Mouse (Mus musculus) intestine, embryonic 15.5 days (tissue): Measurements from ENCODE around the gene Pygm. TPM values are rescaled to one million over a fixed set of nuclear protein-coding genes. Genes with fewer than 3 reads are reported as not detected.

Experiments
- ATAC-seq: fragments of 200-750 bp; cut with Nextera tagmentation; 2 replicates; pipeline ENCODE4 v1.8.0; 2017; ENCODE audit warnings: moderate TSS enrichment, moderate library complexity
- H3K27ac ChIP-seq: fragments of 300-500 bp; sonication (generic); 2 replicates; pipeline ENCODE4 v1.5.1; 2015; ENCODE audit warnings: mild to moderate bottlenecking, inconsistent platforms
- H3K27me3 ChIP-seq: fragments of 300-500 bp; sonication (generic); replicated peaks from 2 replicates; pipeline ENCODE4 v1.6.1; 2015; ENCODE audit warnings: inconsistent platforms
- H3K36me3 ChIP-seq: fragments of 300-500 bp; sonication (generic); 2 replicates; pipeline ENCODE4 v1.6.1; 2015; ENCODE audit warnings: inconsistent platforms
- H3K4me1 ChIP-seq: fragments of 300-500 bp; sonication (generic); replicated peaks from 2 replicates; pipeline ENCODE4 v1.6.1; 2015; ENCODE audit warnings: inconsistent platforms
- H3K4me2 ChIP-seq: fragments of 300-500 bp; sonication (generic); replicated peaks from 2 replicates; pipeline ENCODE4 v1.6.1; 2015; ENCODE audit warnings: mild to moderate bottlenecking, inconsistent platforms
- H3K4me3 ChIP-seq: fragments of 300-500 bp; sonication (generic); replicated peaks from 2 replicates; pipeline ENCODE4 v1.5.1; 2015; ENCODE audit warnings: inconsistent platforms
- H3K9ac ChIP-seq: fragments of 300-500 bp; sonication (generic); 2 replicates; pipeline ENCODE4 v1.6.1; 2015; ENCODE audit warnings: inconsistent platforms
- H3K9me3 ChIP-seq: fragments of 300-500 bp; sonication (generic); 2 replicates; pipeline ENCODE4 v1.6.1; 2016; ENCODE audit warnings: inconsistent platforms
- WGBS: fragments of 180-500 bp; shearing (Covaris S2); methylation state at CpG from one replicate; pipeline ENCODE4 v1.1.7; 2015; 5-methylcytosine and 5-hydroxymethylcytosine counted together
- polyA plus RNA-seq: library from polyadenylated mRNA; unstranded; fragments of >200 nt; fragmentation: Nextera tagmentation; extraction: Ambion mirVana; gene quantifications from 2 replicates; pipeline ENCODE4 v1.2.1, GENCODE M21; 2015

Gene Pygm
- 6.1 and 6.3 TPM in 2 replicates for polyA plus RNA-seq

DNA sequence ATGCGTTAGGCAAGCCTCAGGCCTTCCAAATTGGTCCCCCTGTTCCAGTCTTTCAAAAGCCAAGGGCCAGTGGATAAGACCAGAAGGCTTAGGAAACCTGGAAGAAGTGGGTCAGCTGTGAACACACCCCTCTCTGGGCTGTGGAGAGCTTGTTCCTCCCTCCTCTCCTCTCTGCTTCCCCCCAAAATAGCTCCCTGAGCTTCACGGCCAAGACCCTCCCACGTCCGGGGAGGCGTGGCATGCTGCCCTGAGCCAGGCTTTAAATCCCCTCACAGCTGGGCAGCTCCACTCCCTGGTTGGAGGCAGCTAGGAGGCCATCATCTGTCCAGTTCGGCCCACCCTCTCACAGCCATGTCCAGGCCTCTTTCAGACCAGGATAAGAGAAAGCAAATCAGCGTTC, at the start of gene Pygm:
Pygm (plus strand) TSS at position 272 of the 400 bp plus-strand sequence.
- peak within 1 kb of the TSS; percentile 17; the same call in 1 of the 2 replicates for H3K4me2 ChIP-seq
- peaks cover 12% of the 10 kb centered on the region for H3K4me1 ChIP-seq
- no peak within 1 kb of the TSS for H3K9ac ChIP-seq
- H3K36me3 ChIP-seq, result no peaks in the 10 kb centered on the region
- WGBS, result 23% methylated on average over 7 of the region's 7 CpGs
- peak; percentile 40; the same call in 1 of the 2 replicates for ATAC-seq
- no peak within 1 kb of the TSS for H3K4me3 ChIP-seq
- 0 out of 2 replicates have a peak within 1 kb of the TSS, but pooled peaks have one; percentile 22 for H3K27ac ChIP-seq
- no peaks in the 10 kb centered on the region for H3K27me3 ChIP-seq
- H3K9me3 ChIP-seq, result no peaks in the 10 kb centered on the region

DNA sequence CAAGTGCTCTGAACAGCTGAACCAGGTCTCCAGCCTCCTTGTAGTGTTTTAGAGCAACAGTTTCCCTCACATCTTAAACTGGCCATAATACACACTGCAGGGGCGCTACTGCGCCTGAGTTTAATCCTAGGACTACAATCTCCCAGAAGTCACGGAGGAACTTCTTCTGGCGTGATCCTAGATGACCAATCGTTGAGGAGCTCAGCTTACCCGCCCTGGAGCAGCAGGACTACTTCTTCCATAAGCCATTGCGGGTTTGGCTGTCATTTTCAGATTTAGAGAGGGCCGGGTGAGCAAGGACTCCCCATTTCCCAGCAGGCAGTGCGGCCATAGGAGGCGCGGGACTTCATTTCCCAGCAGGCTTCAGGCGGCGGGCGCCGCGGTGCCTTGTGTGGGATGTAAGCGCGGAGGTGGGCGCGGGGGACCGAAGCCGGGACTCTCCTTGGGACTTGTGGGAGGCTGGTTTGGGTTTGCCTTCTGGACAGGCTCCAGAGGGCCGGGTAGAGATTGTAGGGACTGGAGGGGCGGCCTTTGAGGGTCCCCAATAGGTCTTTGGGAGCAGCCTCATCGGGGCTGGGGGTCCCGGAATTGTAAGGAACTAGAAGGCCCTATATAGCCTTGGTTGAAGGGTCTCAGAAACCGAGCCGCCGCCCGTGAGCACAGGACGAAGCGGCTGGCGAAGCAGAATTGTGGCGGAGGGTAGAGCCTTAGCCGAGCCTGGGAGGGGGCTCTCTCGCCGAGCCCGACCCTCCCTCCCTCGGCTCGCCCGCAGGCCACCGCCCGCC, 49.3 kb upstream of the Pygm start, which contains the start of gene Men1:
Men1 (plus strand) TSS at position 307 of the 785 bp plus-strand sequence.
- peak within 1 kb of the TSS; percentile 89 for H3K4me3 ChIP-seq
- no peaks in the 10 kb centered on the region for H3K27me3 ChIP-seq
- under 1% methylated on average over 43 of the region's 43 CpGs for WGBS
- H3K27ac ChIP-seq, result peak within 1 kb of the TSS; percentile 80
- H3K9me3 ChIP-seq, result no peaks in the 10 kb centered on the region
- peaks cover 29% of the 10 kb centered on the region for H3K36me3 ChIP-seq
- peak within 1 kb of the TSS; percentile 91 for H3K9ac ChIP-seq
- peak within 1 kb of the TSS; percentile 76 for H3K4me2 ChIP-seq
- H3K4me1 ChIP-seq, result peaks cover 30% of the 10 kb centered on the region
- ATAC-seq, result peak; percentile 95

- WGBS, result under 1% methylated on average over 25 of the region's 25 CpGs
- Histone ChIP-seq H3K27me3 (no peaks in the 10 kb centered on the region), H3K9me3 (no peaks in the 10 kb centered on the region), H3K27ac (peak overlapping the region; percentile 78), H3K4me1 (peaks cover 35% of the 10 kb centered on the region), H3K9ac (peak overlapping the region; percentile 91), H3K4me2 (peak overlapping the region; percentile 76), H3K4me3 (peak overlapping the region; percentile 89), H3K36me3 (peaks cover 32% of the 10 kb centered on the region)
- ATAC-seq, result peak; percentile 37
Measured at GRCm38 (mm10) chr19:6335458-6335827, 48.8 kb upstream of the Pygm start.

- Histone ChIP-seq H3K4me3 (peak overlapping the region; percentile 89; the same call in 1 of the 2 replicates), H3K4me1 (peaks cover 41% of the 10 kb centered on the region), H3K27me3 (no peaks in the 10 kb centered on the region), H3K9ac (peak overlapping the region; percentile 91; the same call in 1 of the 2 replicates), H3K9me3 (no peaks in the 10 kb centered on the region), H3K4me2 (peak overlapping the region; percentile 76), H3K36me3 (peaks cover 32% of the 10 kb centered on the region), H3K27ac (no peak overlapping the region)
- WGBS, result 89% methylated on average over 10 of the region's 10 CpGs
- ATAC-seq, result no peak
Measured at GRCm38 (mm10) chr19:6336920-6337319, 47.3 kb upstream of the Pygm start.

DNA sequence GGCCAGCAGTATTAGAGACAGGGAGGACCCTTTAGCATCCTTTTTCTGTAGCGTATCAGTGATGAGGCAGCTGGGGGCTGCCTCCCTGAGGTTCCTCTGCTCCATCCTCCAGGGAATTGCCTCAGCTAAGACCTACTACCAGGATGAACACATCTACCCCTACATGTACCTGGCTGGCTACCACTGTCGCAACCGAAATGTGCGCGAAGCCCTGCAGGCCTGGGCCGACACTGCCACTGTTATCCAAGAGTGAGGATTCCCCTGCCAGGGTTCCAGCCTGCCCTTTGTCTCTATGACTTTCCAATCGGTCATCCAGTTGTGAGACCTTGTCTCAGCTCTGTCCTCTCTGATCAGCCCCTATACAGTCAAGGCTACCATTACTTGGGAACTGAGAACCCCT, 46.0 kb upstream of the Pygm start:
- WGBS, result 96% methylated on average over 7 of the region's 7 CpGs
- Histone ChIP-seq H3K27ac (no peak overlapping the region), H3K9me3 (no peaks in the 10 kb centered on the region), H3K27me3 (no peaks in the 10 kb centered on the region), H3K4me3 (no peak overlapping the region; the same call in 1 of the 2 replicates), H3K4me1 (peaks cover 42% of the 10 kb centered on the region), H3K4me2 (no peak overlapping the region), H3K9ac (no peak overlapping the region), H3K36me3 (peaks cover 32% of the 10 kb centered on the region)
- no peak for ATAC-seq

DNA sequence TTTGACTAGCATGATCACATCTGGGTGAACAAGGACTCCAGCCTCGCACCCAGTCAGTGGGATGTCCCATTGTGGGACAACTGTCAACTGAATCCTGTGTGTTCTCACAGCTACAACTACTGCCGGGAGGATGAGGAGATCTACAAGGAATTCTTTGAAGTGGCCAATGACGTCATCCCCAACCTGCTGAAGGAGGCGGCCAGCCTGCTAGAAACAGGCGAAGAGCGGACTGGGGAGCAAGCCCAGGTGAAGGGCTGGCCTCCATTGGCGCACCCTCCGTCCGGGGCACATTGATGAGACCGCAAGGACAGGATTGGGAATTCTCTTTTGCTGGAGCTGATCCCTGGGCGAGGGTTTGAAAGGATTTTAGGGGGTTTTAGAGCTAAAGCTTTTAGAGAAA, 45.5 kb upstream of the Pygm start:
- no peak for ATAC-seq
- H3K36me3 ChIP-seq, result peaks cover 32% of the 10 kb centered on the region
- H3K27me3 ChIP-seq, result no peaks in the 10 kb centered on the region
- H3K27ac ChIP-seq, result no peak overlapping the region
- 89% methylated on average over 11 of the region's 11 CpGs for WGBS
- H3K4me3 ChIP-seq, result no peak overlapping the region
- H3K4me1 ChIP-seq, result peaks cover 42% of the 10 kb centered on the region
- H3K4me2 ChIP-seq, result no peak overlapping the region
- no peaks in the 10 kb centered on the region for H3K9me3 ChIP-seq
- H3K9ac ChIP-seq, result no peak overlapping the region

DNA sequence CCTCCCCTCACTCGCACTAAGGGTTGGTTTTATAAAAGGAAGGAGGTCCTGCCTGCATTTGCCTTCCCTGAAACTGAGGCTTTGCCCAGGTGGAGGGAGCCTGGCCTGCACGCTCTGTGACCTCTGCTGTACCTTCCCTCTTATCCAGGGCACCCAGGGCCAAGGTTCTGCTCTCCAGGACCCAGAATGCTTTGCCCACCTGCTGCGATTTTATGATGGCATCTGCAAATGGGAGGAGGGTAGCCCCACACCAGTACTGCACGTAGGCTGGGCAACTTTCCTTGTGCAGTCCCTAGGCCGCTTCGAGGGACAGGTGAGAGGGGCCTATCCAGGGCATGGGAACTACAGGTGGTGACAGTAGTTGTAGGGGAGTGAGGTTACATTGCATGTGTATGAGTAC, 45.0 kb upstream of the Pygm start:
- ATAC-seq, result no peak
- H3K4me2 ChIP-seq, result no peak overlapping the region
- H3K4me3 ChIP-seq, result no peak overlapping the region
- no peaks in the 10 kb centered on the region for H3K9me3 ChIP-seq
- 92% methylated on average over 6 of the region's 6 CpGs for WGBS
- H3K27ac ChIP-seq, result no peak overlapping the region
- H3K27me3 ChIP-seq, result no peaks in the 10 kb centered on the region
- peaks cover 36% of the 10 kb centered on the region for H3K36me3 ChIP-seq
- no peak overlapping the region for H3K9ac ChIP-seq
- H3K4me1 ChIP-seq, result peaks cover 37% of the 10 kb centered on the region

DNA sequence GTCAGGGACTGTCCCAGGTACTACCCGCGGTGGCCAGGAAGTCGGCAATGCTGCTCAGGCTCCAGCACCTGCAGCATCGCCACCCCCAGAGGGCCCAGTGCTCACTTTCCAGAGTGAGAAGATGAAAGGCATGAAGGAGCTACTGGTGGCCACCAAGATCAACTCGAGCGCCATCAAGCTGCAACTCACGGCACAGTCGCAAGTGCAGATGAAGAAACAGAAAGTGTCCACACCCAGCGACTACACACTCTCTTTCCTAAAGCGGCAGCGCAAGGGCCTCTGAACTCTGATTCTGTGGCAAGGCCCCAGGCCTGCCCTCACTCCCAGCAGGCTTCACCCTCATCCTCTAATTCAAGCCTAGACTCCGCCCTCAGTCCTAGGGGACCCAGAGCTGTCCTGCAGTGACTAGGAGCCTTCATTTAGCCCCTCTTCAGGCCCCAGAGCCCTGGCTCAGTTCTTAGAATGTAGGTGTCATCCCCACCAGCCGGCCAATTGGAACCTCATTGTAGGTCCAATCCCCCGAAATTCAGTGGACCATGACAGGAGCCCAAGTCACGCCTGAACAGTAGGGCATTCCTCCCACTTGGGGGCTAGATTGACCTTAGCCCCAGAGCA, 44.2 kb upstream of the Pygm start:
- peaks cover 38% of the 10 kb centered on the region for H3K36me3 ChIP-seq
- whole genome bisulfite sequencing, result 68% methylated on average over 15 of the region's 15 CpGs
- H3K9me3 ChIP-seq, result no peaks in the 10 kb centered on the region
- H3K4me2 ChIP-seq, result peak overlapping the region; percentile 92
- peaks cover 36% of the 10 kb centered on the region for H3K4me1 ChIP-seq
- H3K9ac ChIP-seq, result no peak overlapping the region
- 0 out of 2 replicates have a peak overlapping the region, but pooled peaks have one; percentile 20 for H3K27ac ChIP-seq
- H3K4me3 ChIP-seq, result no peak overlapping the region
- H3K27me3 ChIP-seq, result no peaks in the 10 kb centered on the region
- 0 out of 2 replicates have a peak, but pooled peaks have one; percentile 7 for ATAC-seq

DNA sequence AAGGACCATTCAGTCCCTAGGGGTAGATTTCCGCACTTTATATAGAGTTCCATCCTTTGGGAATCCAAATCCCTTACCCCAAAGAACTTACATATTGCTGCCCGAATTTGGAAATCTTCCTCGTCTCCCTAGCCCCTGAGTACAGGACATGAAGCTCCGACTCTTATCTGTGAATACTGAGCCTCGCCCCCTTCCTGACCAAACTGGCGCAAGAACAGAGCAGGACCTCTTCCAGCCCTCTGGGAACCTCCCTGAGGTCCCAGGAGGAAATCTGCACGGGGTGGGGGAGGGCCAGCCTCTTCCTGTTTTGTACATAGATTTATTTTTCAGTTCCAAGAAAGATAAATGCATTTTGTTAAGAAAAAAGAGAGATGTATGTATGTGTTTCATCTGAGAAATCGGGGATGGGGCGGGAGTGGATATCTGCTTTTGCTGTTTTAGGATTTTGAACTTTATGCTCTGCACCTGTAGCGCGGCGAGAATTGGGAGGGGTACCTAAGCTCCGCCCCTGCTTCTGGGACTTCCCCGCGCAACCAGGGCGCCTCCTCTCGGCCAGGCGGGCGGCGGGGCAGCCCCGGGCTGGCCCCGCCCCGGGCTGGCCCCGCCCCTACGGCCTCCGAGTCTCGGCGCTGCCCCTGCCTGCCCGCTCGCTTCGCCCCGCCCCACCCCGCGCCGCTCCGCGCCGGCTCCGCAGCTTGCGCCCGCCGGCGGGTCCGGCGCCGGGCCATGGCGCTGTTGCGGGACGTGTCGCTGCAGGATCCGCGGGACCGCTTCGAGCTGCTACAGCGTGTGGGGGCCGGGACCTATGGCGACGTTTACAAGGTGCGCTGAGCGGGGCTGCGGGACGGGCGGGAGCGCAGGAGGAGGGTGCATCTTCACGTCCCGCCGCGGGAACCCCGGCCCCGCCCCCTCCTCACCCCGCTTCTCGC, 43.4 kb upstream of the Pygm start, which contains the start of gene Map4k2:
Map4k2 (plus strand) TSS at position 612 of the 929 bp plus-strand sequence.
- H3K4me1 ChIP-seq, result peaks cover 35% of the 10 kb centered on the region
- H3K4me2 ChIP-seq, result peak within 1 kb of the TSS; percentile 92
- H3K36me3 ChIP-seq, result peaks cover 43% of the 10 kb centered on the region
- peak within 1 kb of the TSS; percentile 78 for H3K9ac ChIP-seq
- peak within 1 kb of the TSS; percentile 73 for H3K4me3 ChIP-seq
- H3K27ac ChIP-seq, result peak within 1 kb of the TSS; percentile 39; the same call in 1 of the 2 replicates
- H3K9me3 ChIP-seq, result no peaks in the 10 kb centered on the region
- no peaks in the 10 kb centered on the region for H3K27me3 ChIP-seq
- ATAC-seq, result peak; percentile 91
- 4% methylated on average over 72 of the region's 72 CpGs for WGBS

- Histone ChIP-seq H3K9me3 (no peaks in the 10 kb centered on the region), H3K4me2 (peak overlapping the region; percentile 92), H3K4me3 (peak overlapping the region; percentile 73), H3K9ac (peak overlapping the region; percentile 78), H3K27me3 (no peaks in the 10 kb centered on the region), H3K4me1 (peaks cover 28% of the 10 kb centered on the region), H3K27ac (0 out of 2 replicates have a peak overlapping the region, but pooled peaks have one; percentile 39), H3K36me3 (peaks cover 45% of the 10 kb centered on the region)
- WGBS, result 11% methylated on average over 23 of the region's 23 CpGs
- ATAC-seq, result peak; percentile 5; the same call in 1 of the 2 replicates
Measured at GRCm38 (mm10) chr19:6341453-6342077, 42.6 kb upstream of the Pygm start.

GRCm38 (mm10) chr19:6342276-6342933, 41.8 kb upstream of the Pygm start:
- Histone ChIP-seq H3K4me3 (0 out of 2 replicates have a peak overlapping the region, but pooled peaks have one; percentile 73), H3K4me2 (peak overlapping the region; percentile 92), H3K27ac (no peak overlapping the region), H3K36me3 (peaks cover 39% of the 10 kb centered on the region), H3K9me3 (no peaks in the 10 kb centered on the region), H3K4me1 (peaks cover 20% of the 10 kb centered on the region), H3K9ac (no peak overlapping the region), H3K27me3 (no peaks in the 10 kb centered on the region)
- WGBS, result 78% methylated on average over 5 of the region's 5 CpGs
- ATAC-seq, result no peak
